Mouse (Mus musculus): Measurements from ENCODE around the gene Ppa2. TPM values are rescaled to one million over a fixed set of nuclear protein-coding genes. Genes with fewer than 3 reads are reported as not detected.

Ppa2 gene
- 37.6 and 51.5 TPM in 2 replicates for polyA plus RNA-seq (2012; rRNA removed)

DNA sequence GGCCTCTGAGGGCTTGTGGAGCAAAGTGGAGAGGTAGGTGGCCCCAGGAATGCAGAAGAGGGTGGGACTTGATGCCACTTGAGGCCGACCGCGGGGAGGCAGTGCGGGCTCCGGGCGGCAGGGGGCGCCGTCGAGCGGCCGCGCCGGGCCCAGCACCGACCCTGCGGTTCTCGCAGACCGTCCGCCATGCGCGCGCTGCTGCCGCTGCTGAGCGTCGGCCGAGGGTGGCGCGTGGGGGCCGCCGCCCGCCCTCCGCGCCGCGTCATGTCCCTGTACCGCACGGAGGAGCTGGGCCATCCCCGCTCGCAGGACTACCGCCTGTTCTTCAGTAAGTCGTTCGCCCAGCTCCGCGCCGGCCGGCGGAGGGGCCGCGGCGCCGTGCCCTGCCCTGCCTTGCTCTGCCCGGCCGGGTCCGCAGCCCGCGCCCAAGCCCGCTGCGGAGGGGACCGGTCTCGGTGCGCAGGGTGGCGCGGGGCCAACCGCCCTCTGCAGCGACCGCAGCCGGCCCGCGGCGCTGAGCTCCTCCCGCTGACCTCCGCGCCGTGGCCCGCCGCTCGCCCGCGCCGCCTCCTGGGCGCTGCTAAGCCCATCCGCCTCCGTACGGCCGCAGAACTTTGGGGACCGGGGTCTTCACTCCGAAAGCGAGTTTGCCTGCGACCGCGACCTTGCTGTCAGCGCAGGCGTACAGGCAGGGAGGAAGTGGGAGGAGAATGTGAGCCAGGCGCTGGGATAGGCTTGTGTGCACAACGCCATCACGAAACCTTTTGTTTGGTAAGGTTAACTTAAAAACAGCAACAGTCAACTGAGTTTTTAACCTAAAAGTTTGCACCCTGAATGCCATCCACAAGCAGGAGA is at the start of gene Ppa2:
Gene Ppa2 (plus strand): TSS at position 157 of the 855 bp plus-strand sequence.
- no peak for DNase-seq (ENCODE audit: low read depth)

- no peak for DNase-seq (ENCODE audit: low read depth)
Measured at GRCm38 (mm10) chr3:133271887-133272286, 38.0 kb upstream of the Ppa2 start.

- DNase-seq (ENCODE audit: low read depth) = no peak
Measured at GRCm38 (mm10) chr3:133284587-133284986, 25.3 kb upstream of the Ppa2 start.

GRCm38 (mm10) chr3:133288795-133289194 is 21.1 kb upstream of the Ppa2 start:
- DNase-seq (ENCODE audit: low read depth) = no peak

GRCm38 (mm10) chr3:133304328-133304727 is 5.6 kb upstream of the Ppa2 start:
- DNase-seq (ENCODE audit: low read depth) = no peak

DNA sequence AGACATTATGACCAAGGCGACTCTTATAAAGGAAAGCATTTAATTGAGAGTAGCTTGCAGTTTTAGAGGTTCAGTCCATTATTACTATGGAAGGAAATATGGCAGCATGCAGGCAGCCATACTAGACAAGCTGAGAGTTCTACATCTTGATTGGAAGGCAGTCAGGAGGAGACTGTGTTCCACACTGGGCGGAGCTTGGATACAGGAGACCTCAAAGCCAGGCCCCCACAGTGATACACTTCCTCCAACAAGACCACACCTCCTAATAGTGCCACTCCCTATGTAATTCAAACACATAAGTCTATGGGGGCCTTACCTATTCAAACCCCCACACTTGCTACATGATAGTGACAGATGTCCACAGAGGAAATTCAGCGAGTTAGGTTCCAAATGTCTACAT is 1.5 kb upstream of the Ppa2 start:
- no peak for DNase-seq (ENCODE audit: low read depth)

GRCm38 (mm10) chr3:133309359-133309758 is 551 bp upstream of the Ppa2 start:
- no peak for DNase-seq (ENCODE audit: low read depth)

DNA sequence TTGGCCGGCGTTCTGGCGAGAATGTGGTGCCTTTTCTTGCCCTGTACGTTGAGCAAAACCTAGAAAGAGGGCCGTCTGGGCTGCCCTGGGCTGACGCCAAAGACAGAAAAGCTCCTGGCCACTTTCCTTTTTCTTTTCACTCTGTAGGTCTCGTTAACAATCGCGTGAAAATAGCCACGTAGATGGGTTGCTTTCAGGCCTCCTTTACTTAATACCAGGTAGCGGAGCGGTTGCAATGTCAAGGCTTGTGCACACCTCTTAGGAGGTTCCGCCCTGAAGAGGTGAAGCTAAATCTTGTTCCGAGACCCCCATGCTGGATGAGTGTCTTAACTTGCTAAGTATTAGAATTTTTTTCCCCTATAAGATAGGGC is 884 bp downstream of the Ppa2 start:
- DNase-seq (ENCODE audit: low read depth) = no peak

DNA sequence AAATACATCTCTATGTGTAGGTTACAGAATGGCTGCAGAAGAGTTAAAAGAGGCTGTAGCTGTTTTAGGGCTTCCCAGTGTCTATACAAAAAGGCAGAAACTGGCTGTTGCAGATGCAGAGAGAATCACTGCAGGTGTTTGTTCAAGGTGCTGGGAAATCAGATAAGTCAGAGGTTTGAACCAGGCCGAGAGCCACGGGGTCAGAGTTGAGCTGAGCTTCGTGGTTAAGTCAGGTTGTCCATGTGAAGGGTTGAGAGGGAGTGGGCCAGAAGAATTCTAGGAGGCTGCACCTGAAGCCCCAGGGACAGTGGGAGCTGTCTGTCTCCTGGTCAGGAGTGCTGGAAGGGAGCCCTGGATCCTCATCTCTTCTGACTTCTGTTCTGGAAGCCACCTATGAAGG is 2.4 kb downstream of the Ppa2 start:
- no peak for DNase-seq (ENCODE audit: low read depth)

GRCm38 (mm10) chr3:133312850-133313249 is 2.9 kb downstream of the Ppa2 start:
- DNase-seq (ENCODE audit: low read depth) = no peak

DNA sequence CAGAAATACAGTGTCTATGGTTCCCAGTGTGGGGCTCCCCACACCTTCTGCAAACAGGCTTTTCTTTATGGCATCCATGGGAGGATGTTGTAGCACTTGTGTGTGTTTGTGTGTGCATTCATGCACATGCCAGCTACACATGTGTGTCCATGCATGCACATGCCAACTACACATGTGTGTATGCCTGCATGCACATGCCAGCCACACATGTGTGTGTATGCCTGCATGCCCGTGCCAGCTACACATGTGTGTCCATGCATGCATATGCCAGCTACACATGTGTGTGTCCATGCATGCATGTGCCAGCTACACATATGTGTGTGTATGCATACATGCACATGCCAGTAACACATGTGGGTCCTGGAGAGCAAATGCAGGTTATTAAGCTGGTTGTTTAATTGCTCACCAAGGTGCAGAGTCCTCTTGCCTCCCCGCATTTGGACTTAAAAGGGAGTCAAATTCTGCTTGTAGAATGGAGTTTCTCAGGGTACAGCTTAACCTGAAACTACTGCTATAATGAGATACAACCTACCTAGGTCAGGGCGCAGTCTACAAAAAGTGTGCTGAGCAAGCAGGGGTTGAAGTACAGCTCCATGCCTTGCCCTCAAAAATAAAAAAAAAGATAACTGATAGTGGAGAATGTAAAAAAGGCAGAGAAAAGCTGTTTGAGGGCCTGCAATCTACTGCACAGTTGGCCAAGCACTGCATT is 3.7 kb downstream of the Ppa2 start:
- DNase-seq (ENCODE audit: low read depth) = no peak

DNA sequence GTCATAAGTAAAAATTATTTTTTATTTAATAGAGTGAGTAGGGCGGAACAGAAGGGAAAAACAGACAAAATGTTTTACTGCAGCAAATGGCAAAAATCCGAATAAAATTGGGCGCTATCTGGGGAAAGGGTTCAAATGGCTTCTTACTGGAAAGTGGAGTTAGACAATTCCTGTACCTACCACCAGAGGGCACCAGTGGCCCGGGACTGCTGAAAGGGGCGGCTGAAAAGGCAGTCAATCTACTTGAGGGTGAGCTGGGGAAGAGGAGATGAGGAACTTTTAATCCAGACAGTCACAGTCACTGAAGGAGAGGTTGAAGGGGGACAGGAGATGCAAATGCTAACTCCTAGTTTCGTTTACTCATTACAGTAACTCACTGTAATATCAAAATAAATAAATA is 4.6 kb downstream of the Ppa2 start:
- DNase-seq (ENCODE audit: low read depth) = no peak

DNA sequence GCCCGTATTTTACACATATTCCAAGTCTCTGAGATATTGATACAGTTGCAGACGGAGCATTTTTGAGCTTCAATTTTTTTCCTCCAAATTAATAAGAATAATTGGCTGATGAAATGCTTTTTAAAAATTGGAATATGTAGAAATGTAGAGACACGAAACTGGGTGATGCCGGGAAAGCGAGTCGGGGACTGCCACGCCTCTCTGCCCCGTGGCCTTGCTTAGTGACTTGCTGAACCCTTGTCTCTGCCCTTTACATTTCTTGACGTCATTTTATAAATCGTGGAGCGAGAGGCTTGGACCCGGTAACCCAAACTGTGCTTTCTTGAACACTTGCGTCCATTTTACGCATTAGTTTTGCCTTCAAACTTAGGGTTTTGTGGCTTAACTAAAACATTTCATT is 5.1 kb downstream of the Ppa2 start:
- DNase-seq (ENCODE audit: low read depth) = no peak

GRCm38 (mm10) chr3:133315647-133316046 is 5.7 kb downstream of the Ppa2 start:
- no peak for DNase-seq (ENCODE audit: low read depth)

DNA sequence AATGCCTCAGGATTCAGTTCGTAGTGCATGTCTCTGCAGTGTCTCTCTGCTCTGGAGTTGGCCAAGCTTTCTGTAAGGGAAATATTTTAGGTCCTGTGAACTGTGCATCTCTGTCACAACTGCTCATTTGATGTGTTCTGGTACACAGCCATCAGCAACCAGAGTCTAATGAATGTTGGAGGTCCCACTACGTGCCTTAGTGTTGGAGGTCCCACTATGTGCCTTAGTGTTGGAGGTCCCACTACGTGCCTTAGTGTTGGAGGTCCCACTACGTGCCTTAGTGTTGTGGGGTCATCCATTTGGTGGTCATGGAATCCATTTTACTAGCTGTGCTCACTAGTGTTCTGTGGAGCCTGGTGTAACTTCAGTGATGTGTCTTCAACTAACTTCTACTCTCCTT is 7.9 kb downstream of the Ppa2 start:
- no peak for DNase-seq (ENCODE audit: low read depth)

- no peak for DNase-seq (ENCODE audit: low read depth)
Measured at GRCm38 (mm10) chr3:133318596-133318995, 8.7 kb downstream of the Ppa2 start.

DNA sequence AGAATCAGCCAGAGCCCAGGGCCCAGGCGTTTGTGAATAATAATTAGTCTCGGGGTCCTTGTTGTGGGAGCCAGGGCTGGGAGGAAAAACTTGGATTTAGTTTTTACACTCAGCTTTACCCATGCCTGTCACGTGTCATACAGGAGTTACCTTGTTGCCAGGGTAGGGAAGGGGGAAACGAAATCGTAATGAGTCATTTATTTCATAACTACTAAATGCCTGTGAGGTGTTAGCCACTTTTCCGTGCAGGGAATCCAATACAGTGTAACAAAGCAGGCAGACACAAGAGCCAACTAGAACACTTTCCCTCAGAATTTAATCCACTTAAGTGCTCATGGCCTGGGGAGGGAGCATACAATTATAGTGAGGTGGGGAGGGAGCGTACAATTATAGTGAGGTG is 9.9 kb downstream of the Ppa2 start:
- DNase-seq (ENCODE audit: low read depth) = no peak

DNA sequence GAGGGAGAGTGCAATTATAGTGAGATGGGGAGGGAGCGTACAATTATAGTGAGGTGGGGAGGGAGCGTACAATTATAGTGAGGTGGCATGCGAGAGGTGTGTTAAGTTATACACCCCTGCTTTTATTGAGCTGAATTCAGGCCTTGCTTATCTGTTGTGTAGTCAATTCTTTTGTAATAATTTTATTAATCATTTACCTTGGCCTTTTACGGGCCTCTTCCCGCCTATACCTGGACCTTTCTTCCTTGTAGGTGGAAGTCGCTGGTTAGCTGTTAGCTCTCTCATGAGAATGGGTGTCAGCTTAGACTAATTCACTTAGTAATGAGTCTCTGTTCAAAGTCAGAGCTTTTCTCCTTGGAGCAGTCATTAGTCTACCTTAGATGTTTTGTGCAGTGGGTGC is 10.4 kb downstream of the Ppa2 start:
- DNase-seq (ENCODE audit: low read depth) = no peak

DNA sequence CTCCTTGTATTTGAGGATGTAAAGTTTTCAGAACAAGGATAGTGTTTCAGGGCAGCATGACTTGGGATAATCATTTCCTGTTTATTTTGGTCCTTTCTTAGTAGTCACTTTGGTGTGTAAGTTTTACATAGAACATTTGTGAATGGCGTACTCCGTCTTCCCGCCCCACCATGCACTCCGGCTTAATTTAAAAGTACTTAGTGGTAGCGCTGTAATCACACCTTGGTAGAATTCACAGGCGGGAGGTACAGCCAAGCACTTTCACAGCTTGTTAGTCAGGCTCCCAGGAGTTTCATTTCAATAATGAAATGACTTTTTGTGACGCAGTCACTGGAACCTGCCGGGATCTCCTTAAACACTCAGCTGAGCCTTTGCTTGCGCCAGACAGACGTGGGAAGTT is 12.0 kb downstream of the Ppa2 start:
- no peak for DNase-seq (ENCODE audit: low read depth)

GRCm38 (mm10) chr3:133322552-133322951 is 12.6 kb downstream of the Ppa2 start:
- DNase-seq (ENCODE audit: low read depth) = no peak

DNA sequence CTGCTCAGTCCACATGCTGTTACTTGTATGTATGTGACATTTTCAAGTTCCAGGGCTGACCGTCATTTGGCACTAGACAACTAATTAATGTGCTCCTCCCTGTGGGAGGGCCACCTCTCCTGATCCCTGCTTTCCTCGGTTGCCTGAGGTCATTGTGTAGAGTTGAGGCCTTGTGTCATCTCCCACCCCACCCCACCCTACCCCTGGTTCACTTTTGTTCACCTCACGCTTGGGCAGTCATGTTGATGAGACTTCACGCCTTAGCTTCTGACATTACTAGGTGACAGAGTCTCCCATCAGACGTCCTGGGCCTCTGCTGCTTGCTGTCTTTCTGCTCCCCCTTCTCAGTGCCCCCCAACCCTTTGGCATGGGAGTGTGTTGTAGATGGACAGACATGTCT is 15.2 kb downstream of the Ppa2 start:
- DNase-seq (ENCODE audit: low read depth) = no peak

DNA sequence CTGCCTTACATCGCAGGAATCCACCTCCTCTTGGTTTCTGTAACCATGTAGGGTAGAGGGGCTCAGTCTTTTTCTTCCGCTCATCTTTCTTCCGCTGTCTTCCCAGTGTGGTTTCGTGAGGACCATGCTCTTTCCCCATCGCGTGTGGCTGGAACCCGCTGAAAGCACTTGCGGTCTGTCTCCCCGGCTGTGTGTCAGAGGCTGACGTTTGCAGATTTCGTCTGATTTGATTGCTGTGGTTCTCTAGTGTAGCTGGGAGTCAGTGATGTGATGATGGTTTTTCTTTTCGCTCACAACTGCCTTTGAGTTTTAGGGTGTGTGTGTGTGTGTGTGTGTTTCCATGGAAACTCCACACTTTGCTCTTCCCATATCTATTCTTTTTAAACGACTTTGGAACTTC is 18.6 kb downstream of the Ppa2 start:
- DNase-seq (ENCODE audit: low read depth) = no peak

GRCm38 (mm10) chr3:133329406-133329805 is 19.5 kb downstream of the Ppa2 start:
- no peak for DNase-seq (ENCODE audit: low read depth)
